Mouse (Mus musculus) forebrain, embryonic 16.5 days (tissue): ENCODE measurements at regions not wholly inside any gene's neighbourhood (a gene's known extent, or its start where the extent isn't known, plus 50 kb on each side); places are given as distances from the start of the nearest gene placed in this dataset.

Source experiments
- ATAC-seq: fragments of 200-750 bp; cut with Nextera tagmentation; 2 replicates; pipeline ENCODE4 v1.8.0; 2017; ENCODE audit warnings: mild to moderate bottlenecking, moderate library complexity
- H3K27ac ChIP-seq: fragments of 300-500 bp; sonication (generic); 2 replicates; pipeline ENCODE4 v1.5.1; 2014; ENCODE audit warnings: low read length, control low read depth
- H3K27me3 ChIP-seq: fragments of 300-500 bp; sonication (generic); replicated peaks from 2 replicates; pipeline ENCODE4 v1.6.1; 2014; ENCODE audit warnings: low read length; ENCODE audit not compliant: control insufficient read depth, insufficient read depth
- H3K36me3 ChIP-seq: fragments of 300-500 bp; sonication (generic); 2 replicates; pipeline ENCODE4 v1.6.1; 2014; ENCODE audit not compliant: control insufficient read depth, insufficient read depth
- H3K4me1 ChIP-seq: fragments of 300-500 bp; sonication (generic); replicated peaks from 2 replicates; pipeline ENCODE4 v1.6.1; 2014; ENCODE audit warnings: low read length; ENCODE audit not compliant: control insufficient read depth, insufficient read depth
- H3K4me2 ChIP-seq: fragments of 300-500 bp; sonication (generic); 2 replicates; pipeline ENCODE4 v1.6.1; 2014; ENCODE audit warnings: mild to moderate bottlenecking, low read length, control low read depth
- H3K4me3 ChIP-seq: fragments of 300-500 bp; sonication (generic); replicated peaks from 2 replicates; pipeline ENCODE4 v1.5.1; 2014; ENCODE audit warnings: mild to moderate bottlenecking, low read length, control low read depth
- H3K9ac ChIP-seq: fragments of 300-500 bp; sonication (generic); replicated peaks from 2 replicates; pipeline ENCODE4 v1.6.1; 2014; ENCODE audit warnings: low read depth, low read length, control low read depth
- H3K9me3 ChIP-seq: fragments of 300-500 bp; sonication (generic); 2 replicates; pipeline ENCODE4 v1.6.1; 2016; ENCODE audit warnings: low read length; ENCODE audit not compliant: control insufficient read depth
- WGBS: fragments of 180-500 bp; shearing (Covaris S2); extraction: QIAGEN DNeasy Blood & Tissue Kit; methylation state at CpG from one replicate; pipeline ENCODE4 v1.1.7; 2014; 5-methylcytosine and 5-hydroxymethylcytosine counted together

- peaks cover under 1% of the 10 kb centered on the region; the same call in 1 of the 2 replicates for H3K4me1 ChIP-seq
- H3K36me3 ChIP-seq, result no peaks in the 10 kb centered on the region
- no peak overlapping the region for H3K27ac ChIP-seq
- no peak for ATAC-seq
- no peak overlapping the region for H3K9ac ChIP-seq
- no peak overlapping the region for H3K4me2 ChIP-seq
- no peak overlapping the region for H3K4me3 ChIP-seq
- H3K9me3 ChIP-seq, result no peaks in the 10 kb centered on the region
- no peaks in the 10 kb centered on the region for H3K27me3 ChIP-seq
These were observed 96.4 kb downstream of the Sox9 start for GRCm38 (mm10) chr11:112878436-112878835.

GRCm38 (mm10) chr11:112880736-112881135, 98.7 kb downstream of the Sox9 start:
- no peak overlapping the region for H3K27ac ChIP-seq
- no peak overlapping the region for H3K9ac ChIP-seq
- no peak overlapping the region for H3K4me2 ChIP-seq
- H3K36me3 ChIP-seq, result no peaks in the 10 kb centered on the region
- no peak overlapping the region for H3K4me3 ChIP-seq
- 91% methylated on average over 3 of the region's 3 CpGs for WGBS
- no peak for ATAC-seq
- no peaks in the 10 kb centered on the region for H3K27me3 ChIP-seq
- H3K9me3 ChIP-seq, result no peaks in the 10 kb centered on the region
- H3K4me1 ChIP-seq, result no peaks in the 10 kb centered on the region

- Histone ChIP-seq H3K4me1 (no peaks in the 10 kb centered on the region), H3K36me3 (no peaks in the 10 kb centered on the region), H3K27me3 (no peaks in the 10 kb centered on the region), H3K4me3 (no peak overlapping the region), H3K27ac (no peak overlapping the region), H3K9ac (no peak overlapping the region), H3K4me2 (no peak overlapping the region), H3K9me3 (no peaks in the 10 kb centered on the region)
- 75% methylated on average over 9 of the region's 9 CpGs for WGBS
- no peak for ATAC-seq
These were observed 103.4 kb downstream of the Sox9 start for GRCm38 (mm10) chr11:112885336-112885940.

- Histone ChIP-seq H3K4me3 (no peak overlapping the region), H3K27me3 (no peaks in the 10 kb centered on the region), H3K9me3 (no peaks in the 10 kb centered on the region), H3K4me2 (no peak overlapping the region), H3K36me3 (no peaks in the 10 kb centered on the region), H3K27ac (no peak overlapping the region), H3K4me1 (no peaks in the 10 kb centered on the region), H3K9ac (no peak overlapping the region)
- WGBS, result 92% methylated on average over 16 of the region's 16 CpGs
- no peak for ATAC-seq
These were observed 104.1 kb downstream of the Sox9 start for GRCm38 (mm10) chr11:112886139-112886538.

GRCm38 (mm10) chr11:112889760-112890159, 107.7 kb downstream of the Sox9 start:
- no peaks in the 10 kb centered on the region for H3K4me1 ChIP-seq
- no peak for ATAC-seq
- 96% methylated on average over 6 of the region's 6 CpGs for WGBS

GRCm38 (mm10) chr11:112897597-112897996, 115.6 kb downstream of the Sox9 start:
- 89% methylated on average over 2 of the region's 2 CpGs for WGBS
- no peak overlapping the region for H3K27ac ChIP-seq
- no peak overlapping the region for H3K4me2 ChIP-seq
- no peak overlapping the region for H3K9ac ChIP-seq
- H3K9me3 ChIP-seq, result no peaks in the 10 kb centered on the region
- H3K36me3 ChIP-seq, result no peaks in the 10 kb centered on the region
- H3K27me3 ChIP-seq, result no peaks in the 10 kb centered on the region
- H3K4me3 ChIP-seq, result no peak overlapping the region
- ATAC-seq, result no peak
- no peaks in the 10 kb centered on the region for H3K4me1 ChIP-seq

More at GRCm38 (mm10) chr11:112889760-112890159, 107.7 kb downstream of the Sox9 start:
- H3K27me3 ChIP-seq, result no peaks in the 10 kb centered on the region
- H3K9me3 ChIP-seq, result no peaks in the 10 kb centered on the region
- H3K4me3 ChIP-seq, result no peak overlapping the region
- H3K9ac ChIP-seq, result no peak overlapping the region
- H3K4me2 ChIP-seq, result no peak overlapping the region
- H3K27ac ChIP-seq, result no peak overlapping the region
- H3K36me3 ChIP-seq, result no peaks in the 10 kb centered on the region

GRCm38 (mm10) chr11:112902618-112903017, 120.6 kb downstream of the Sox9 start:
- Histone ChIP-seq H3K4me3 (no peak overlapping the region), H3K9me3 (no peaks in the 10 kb centered on the region), H3K9ac (no peak overlapping the region), H3K4me1 (no peaks in the 10 kb centered on the region), H3K36me3 (no peaks in the 10 kb centered on the region), H3K27me3 (no peaks in the 10 kb centered on the region), H3K4me2 (no peak overlapping the region), H3K27ac (no peak overlapping the region)
- 54% methylated on average over 3 of the region's 3 CpGs for WGBS
- no peak for ATAC-seq

GRCm38 (mm10) chr11:112910309-112910708, 128.3 kb downstream of the Sox9 start:
- Histone ChIP-seq H3K36me3 (no peaks in the 10 kb centered on the region), H3K27me3 (no peaks in the 10 kb centered on the region), H3K4me1 (no peaks in the 10 kb centered on the region), H3K9ac (no peak overlapping the region), H3K27ac (no peak overlapping the region), H3K9me3 (no peaks in the 10 kb centered on the region), H3K4me3 (no peak overlapping the region), H3K4me2 (no peak overlapping the region)
- WGBS, result 82% methylated on average over 5 of the region's 5 CpGs
- ATAC-seq, result no peak

GRCm38 (mm10) chr11:112912875-112913274, 130.9 kb downstream of the Sox9 start:
- no peak for ATAC-seq
- no peak overlapping the region for H3K9ac ChIP-seq
- H3K36me3 ChIP-seq, result no peaks in the 10 kb centered on the region
- H3K4me3 ChIP-seq, result no peak overlapping the region
- no peak overlapping the region for H3K4me2 ChIP-seq
- no peak overlapping the region for H3K27ac ChIP-seq
- H3K9me3 ChIP-seq, result no peaks in the 10 kb centered on the region
- no peaks in the 10 kb centered on the region for H3K4me1 ChIP-seq
- H3K27me3 ChIP-seq, result no peaks in the 10 kb centered on the region
- WGBS, result 90% methylated on average over 3 of the region's 3 CpGs

- 92% methylated on average over 1 of the region's 1 CpGs for WGBS
- Histone ChIP-seq H3K9ac (no peak overlapping the region), H3K36me3 (no peaks in the 10 kb centered on the region), H3K4me1 (no peaks in the 10 kb centered on the region), H3K4me2 (no peak overlapping the region), H3K4me3 (no peak overlapping the region), H3K27me3 (no peaks in the 10 kb centered on the region), H3K9me3 (no peaks in the 10 kb centered on the region), H3K27ac (no peak overlapping the region)
- ATAC-seq, result no peak
These were observed 134.9 kb downstream of the Sox9 start for GRCm38 (mm10) chr11:112916923-112917322.
